Mouse (Mus musculus) limb, embryonic 11.5 days (tissue): Measurements from ENCODE around the gene Lhx5. TPM values are rescaled to one million over a fixed set of nuclear protein-coding genes. Genes with fewer than 3 reads are reported as not detected.

Experiments
- ATAC-seq: fragments of 200-750 bp; cut with Nextera tagmentation; 2 replicates; pipeline ENCODE4 v1.8.0; 2017; ENCODE audit warnings: low read depth; ENCODE audit not compliant: insufficient number of reproducible peaks, low FRiP score, low TSS enrichment
- DNase-seq: peaks from one replicate; pipeline ENCODE4 v3.0.0-alpha.2; 2015; ENCODE audit warnings: low spot score
- H3K27ac ChIP-seq: fragments of 300-500 bp; sonication (generic); replicated peaks from 2 replicates; pipeline ENCODE4 v1.5.1; 2014; ENCODE audit warnings: low read depth, mild to moderate bottlenecking, low read length
- H3K27me3 ChIP-seq: fragments of 300-500 bp; sonication (generic); 2 replicates; pipeline ENCODE4 v1.6.1; 2014; ENCODE audit warnings: mild to moderate bottlenecking, low read length, mixed read lengths; ENCODE audit not compliant: control insufficient read depth, insufficient read depth
- H3K36me3 ChIP-seq: fragments of 300-500 bp; sonication (generic); 2 replicates; pipeline ENCODE4 v1.6.1; 2014; ENCODE audit warnings: mild to moderate bottlenecking, low read length, moderate library complexity, mixed read lengths; ENCODE audit not compliant: control insufficient read depth, insufficient read depth
- H3K4me1 ChIP-seq: fragments of 300-500 bp; sonication (generic); 2 replicates; pipeline ENCODE4 v1.6.1; 2014; ENCODE audit warnings: low read length, mixed read lengths; ENCODE audit not compliant: control insufficient read depth, insufficient read depth
- H3K4me2 ChIP-seq: fragments of 300-500 bp; sonication (generic); 2 replicates; pipeline ENCODE4 v1.6.1; 2014; ENCODE audit warnings: low read depth, mild to moderate bottlenecking, moderate library complexity; ENCODE audit not compliant: severe bottlenecking
- H3K4me3 ChIP-seq: fragments of 300-500 bp; sonication (generic); 2 replicates; pipeline ENCODE4 v1.5.1; 2014; ENCODE audit warnings: low read depth, low read length
- H3K9ac ChIP-seq: fragments of 300-500 bp; sonication (generic); 2 replicates; pipeline ENCODE4 v1.6.1; 2014; ENCODE audit warnings: mild to moderate bottlenecking, low read length
- H3K9me3 ChIP-seq: fragments of 300-500 bp; sonication (generic); 2 replicates; pipeline ENCODE4 v1.6.1; 2016; ENCODE audit warnings: low read length; ENCODE audit not compliant: control insufficient read depth
- WGBS: fragments of 180-500 bp; shearing (Covaris S2); extraction: QIAGEN DNeasy Blood & Tissue Kit; methylation state at CpG from one replicate; pipeline ENCODE4 v1.1.7; 2014; 5-methylcytosine and 5-hydroxymethylcytosine counted together
- polyA plus RNA-seq: library from polyadenylated mRNA; unstranded; fragments of >200 nt; fragmentation: Nextera tagmentation; extraction: Ambion mirVana; gene quantifications from 2 replicates; pipeline ENCODE4 v1.2.1, GENCODE M21; 2014

The Lhx5 gene
- polyA plus RNA-seq, 1 experiment from 2014 or later, result not detected

DNA sequence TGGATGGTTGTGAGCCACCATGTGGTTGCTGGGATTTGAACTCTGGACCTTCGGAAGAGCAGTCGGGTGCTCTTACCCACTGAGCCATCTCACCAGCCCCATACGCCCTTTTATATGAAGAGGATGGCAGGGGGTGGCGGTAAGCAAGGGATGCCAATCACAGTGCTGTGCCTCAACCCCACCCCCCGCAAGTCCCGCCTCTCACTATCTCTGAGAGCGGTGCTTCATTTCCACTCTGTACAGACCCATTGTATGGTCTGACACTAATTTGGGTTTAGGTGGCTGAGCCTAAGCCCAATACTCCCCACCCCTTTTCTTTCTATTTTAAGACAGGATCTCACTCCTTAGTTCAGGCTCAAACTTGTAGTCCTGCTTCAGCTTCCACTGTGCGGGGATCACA, 44.4 kb downstream of the Lhx5 start:
- no peak overlapping the region for H3K4me2 ChIP-seq
- H3K9me3 ChIP-seq, result no peaks in the 10 kb centered on the region
- 53% methylated on average over 8 of the region's 8 CpGs for WGBS
- no peaks in the 10 kb centered on the region for H3K27me3 ChIP-seq
- ATAC-seq, result no peak
- 0 out of 2 replicates have a peak, but pooled peaks cover 5% of the 10 kb centered on the region for H3K4me1 ChIP-seq
- H3K4me3 ChIP-seq, result no peak overlapping the region
- no peaks in the 10 kb centered on the region for H3K36me3 ChIP-seq
- no peak overlapping the region for H3K27ac ChIP-seq
- DNase-seq, result no peak
- H3K9ac ChIP-seq, result no peak overlapping the region; the same call in 1 of the 2 replicates

DNA sequence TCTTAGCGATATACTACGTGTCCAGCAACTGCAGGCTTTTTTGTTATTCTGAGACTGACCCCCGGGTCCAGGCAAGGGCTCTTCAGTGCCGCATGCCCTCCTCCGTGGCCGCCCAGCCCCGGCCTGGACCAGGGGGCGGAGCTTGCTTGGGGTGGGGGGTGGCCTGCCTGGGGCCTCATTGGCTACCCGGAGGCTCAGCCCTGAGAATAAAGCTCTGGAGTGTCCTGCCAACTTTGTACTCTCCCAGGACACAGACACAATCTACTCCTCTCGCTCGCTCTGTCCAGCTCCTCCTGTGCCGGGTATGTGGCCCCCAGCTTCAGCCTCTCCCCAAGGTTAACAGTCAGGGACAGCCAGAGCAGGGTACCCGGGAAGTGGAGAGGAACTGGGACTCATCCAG, 44.8 kb downstream of the Lhx5 start, which contains the start of gene Sds:
Sds (plus strand) TSS at position 231 of the 400 bp plus-strand sequence.
- H3K4me3 ChIP-seq, result no peak within 1 kb of the TSS
- no peak for ATAC-seq

DNA sequence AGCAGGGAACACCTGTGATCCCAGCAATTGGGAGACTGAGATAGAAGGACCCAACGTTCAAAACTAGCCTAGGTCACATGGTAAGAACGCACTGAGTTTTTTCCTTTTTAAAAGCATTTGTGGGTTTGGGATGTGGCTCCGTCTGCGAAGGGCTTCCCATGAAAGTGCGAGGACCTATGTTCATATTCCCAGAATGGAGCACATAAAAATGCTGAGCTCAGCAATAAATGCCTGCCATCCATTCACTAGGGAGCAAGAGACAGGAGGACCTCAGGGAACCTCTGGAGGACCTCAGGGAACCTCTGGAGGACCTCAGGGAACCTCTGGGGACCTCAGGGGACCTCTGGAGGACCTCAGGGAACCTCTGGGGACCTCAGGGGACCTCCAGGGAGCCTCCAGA, 46.5 kb downstream of the Lhx5 start:
- no peak overlapping the region for H3K4me2 ChIP-seq
- 96% methylated on average over 5 of the region's 5 CpGs for WGBS

More for the DNA sequence above, 44.8 kb downstream of the Lhx5 start, which contains the start of gene Sds:
- no peak within 1 kb of the TSS; the same call in 1 of the 2 replicates for H3K9ac ChIP-seq
- 0 out of 2 replicates have a peak, but pooled peaks cover 5% of the 10 kb centered on the region for H3K4me1 ChIP-seq
- 16% methylated on average over 13 of the region's 13 CpGs for WGBS
- H3K27ac ChIP-seq, result no peak within 1 kb of the TSS
- no peaks in the 10 kb centered on the region for H3K9me3 ChIP-seq
- DNase-seq, result no peak
- no peak within 1 kb of the TSS for H3K4me2 ChIP-seq
- H3K27me3 ChIP-seq, result no peaks in the 10 kb centered on the region
- no peaks in the 10 kb centered on the region for H3K36me3 ChIP-seq

DNA sequence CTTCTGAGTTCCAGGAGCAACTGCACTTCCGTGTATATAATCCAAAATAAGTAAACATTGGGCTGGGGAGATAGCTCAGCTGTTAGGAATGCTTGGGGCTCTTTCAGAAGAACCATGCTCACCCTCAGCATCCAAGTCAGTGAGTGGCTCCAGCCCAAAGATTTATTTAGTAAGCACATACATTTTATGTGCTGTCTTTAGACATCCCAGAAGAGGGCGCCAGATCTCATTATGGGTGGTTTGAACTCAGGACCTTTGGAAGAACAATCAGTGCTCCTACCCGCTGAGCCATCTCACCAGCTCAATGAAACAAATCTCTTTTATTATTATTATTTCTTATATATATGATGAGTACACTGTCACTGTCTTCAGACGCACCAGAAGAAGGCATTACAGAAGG, 48.0 kb downstream of the Lhx5 start:
- DNase-seq (no peak), ATAC-seq (no peak)
- H3K9ac ChIP-seq, result no peak overlapping the region
- no peak overlapping the region for H3K27ac ChIP-seq
- no peaks in the 10 kb centered on the region for H3K36me3 ChIP-seq
- H3K9me3 ChIP-seq, result no peaks in the 10 kb centered on the region
- 0 out of 2 replicates have a peak, but pooled peaks cover 3% of the 10 kb centered on the region for H3K4me1 ChIP-seq
- WGBS, result 72% methylated on average over 4 of the region's 4 CpGs
- H3K4me3 ChIP-seq, result no peak overlapping the region
- no peak overlapping the region for H3K4me2 ChIP-seq
- H3K27me3 ChIP-seq, result no peaks in the 10 kb centered on the region

More for the DNA sequence above, 46.5 kb downstream of the Lhx5 start:
- no peaks in the 10 kb centered on the region for H3K9me3 ChIP-seq
- no peaks in the 10 kb centered on the region for H3K27me3 ChIP-seq
- no peak overlapping the region for H3K9ac ChIP-seq
- H3K36me3 ChIP-seq, result no peaks in the 10 kb centered on the region
- DNase-seq, result no peak
- ATAC-seq, result no peak
- 0 out of 2 replicates have a peak, but pooled peaks cover 3% of the 10 kb centered on the region for H3K4me1 ChIP-seq
- no peak overlapping the region for H3K27ac ChIP-seq
- H3K4me3 ChIP-seq, result no peak overlapping the region

DNA sequence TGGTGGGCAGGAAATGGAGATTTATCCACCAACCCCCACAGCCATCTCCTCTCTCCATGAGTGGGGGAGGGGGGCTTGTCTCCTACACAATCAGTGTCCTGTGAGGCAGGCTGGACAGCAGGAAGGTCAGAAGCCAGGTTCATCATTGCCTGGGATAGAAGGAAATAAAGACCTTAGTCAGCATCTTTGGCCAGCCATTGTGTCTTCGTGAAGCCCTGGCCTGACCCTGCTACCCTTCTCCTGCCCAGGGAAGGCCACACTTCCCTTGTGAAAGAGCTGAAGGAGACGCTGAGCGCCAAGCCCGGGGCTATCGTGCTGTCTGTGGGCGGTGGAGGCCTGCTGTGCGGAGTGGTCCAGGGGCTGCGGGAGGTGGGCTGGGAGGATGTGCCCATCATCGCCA, 49.7 kb downstream of the Lhx5 start:
- ATAC-seq, result no peak

DNA sequence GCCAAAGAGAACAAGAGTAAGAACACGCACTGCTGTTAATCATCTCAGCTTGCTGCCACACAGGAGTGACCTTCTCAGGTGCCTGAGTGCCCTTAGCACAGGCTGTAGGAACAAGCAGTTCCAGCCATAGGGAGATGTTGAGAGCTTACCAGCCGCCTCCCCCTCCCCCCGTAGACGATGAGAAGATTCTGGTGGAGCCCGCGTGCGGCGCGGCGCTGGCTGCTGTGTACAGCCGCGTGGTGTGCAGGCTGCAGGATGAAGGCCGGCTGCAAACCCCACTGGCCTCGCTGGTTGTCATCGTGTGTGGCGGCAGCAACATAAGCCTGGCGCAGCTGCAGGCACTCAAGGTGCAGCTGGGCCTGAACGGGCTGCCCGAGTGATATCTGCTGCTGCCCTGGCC, 51.9 kb downstream of the Lhx5 start:
- DNase-seq (no peak), ATAC-seq (no peak)
- Histone ChIP-seq H3K9me3 (no peaks in the 10 kb centered on the region), H3K27ac (no peak overlapping the region), H3K4me1 (no peaks in the 10 kb centered on the region), H3K36me3 (peaks cover 6% of the 10 kb centered on the region; the same call in 1 of the 2 replicates), H3K4me2 (no peak overlapping the region), H3K27me3 (no peaks in the 10 kb centered on the region), H3K9ac (no peak overlapping the region), H3K4me3 (no peak overlapping the region)
- 87% methylated on average over 19 of the region's 19 CpGs for WGBS

More for the DNA sequence above, 49.7 kb downstream of the Lhx5 start:
- H3K4me2 ChIP-seq, result no peak overlapping the region
- no peaks in the 10 kb centered on the region for H3K27me3 ChIP-seq
- H3K4me3 ChIP-seq, result no peak overlapping the region
- H3K9ac ChIP-seq, result no peak overlapping the region
- 0 out of 2 replicates have a peak, but pooled peaks cover 2% of the 10 kb centered on the region for H3K36me3 ChIP-seq
- DNase-seq, result no peak
- 0 out of 2 replicates have a peak, but pooled peaks cover 3% of the 10 kb centered on the region for H3K4me1 ChIP-seq
- no peak overlapping the region for H3K27ac ChIP-seq
- 71% methylated on average over 9 of the region's 9 CpGs for WGBS
- H3K9me3 ChIP-seq, result no peaks in the 10 kb centered on the region

DNA sequence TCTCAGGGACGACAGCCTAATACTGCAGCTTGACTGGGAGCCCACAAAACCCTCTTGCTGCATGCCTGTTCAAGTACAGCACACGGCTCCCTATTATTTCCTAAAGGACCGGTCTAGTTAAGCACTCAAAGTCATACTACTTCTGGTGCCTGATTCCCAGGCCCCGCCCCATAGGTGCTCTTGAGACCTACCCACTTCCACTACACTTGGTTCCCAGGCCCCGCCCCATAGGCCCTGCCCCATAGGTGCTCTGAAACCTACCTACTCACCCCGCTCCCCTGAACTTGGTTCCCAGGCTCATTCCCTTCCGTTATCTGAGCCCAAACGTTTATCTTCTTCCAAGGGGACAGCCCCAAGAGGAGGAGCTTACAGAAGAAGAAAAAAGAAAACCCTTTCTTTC, 56.3 kb downstream of the Lhx5 start:
- Histone ChIP-seq H3K9me3 (no peaks in the 10 kb centered on the region), H3K4me1 (no peaks in the 10 kb centered on the region), H3K27me3 (no peaks in the 10 kb centered on the region), H3K9ac (no peak overlapping the region), H3K4me3 (no peak overlapping the region), H3K27ac (no peak overlapping the region), H3K4me2 (no peak overlapping the region), H3K36me3 (peaks cover 8% of the 10 kb centered on the region; the same call in 1 of the 2 replicates)
- WGBS, result 85% methylated on average over 8 of the region's 8 CpGs
- no peak for ATAC-seq
- no peak for DNase-seq

DNA sequence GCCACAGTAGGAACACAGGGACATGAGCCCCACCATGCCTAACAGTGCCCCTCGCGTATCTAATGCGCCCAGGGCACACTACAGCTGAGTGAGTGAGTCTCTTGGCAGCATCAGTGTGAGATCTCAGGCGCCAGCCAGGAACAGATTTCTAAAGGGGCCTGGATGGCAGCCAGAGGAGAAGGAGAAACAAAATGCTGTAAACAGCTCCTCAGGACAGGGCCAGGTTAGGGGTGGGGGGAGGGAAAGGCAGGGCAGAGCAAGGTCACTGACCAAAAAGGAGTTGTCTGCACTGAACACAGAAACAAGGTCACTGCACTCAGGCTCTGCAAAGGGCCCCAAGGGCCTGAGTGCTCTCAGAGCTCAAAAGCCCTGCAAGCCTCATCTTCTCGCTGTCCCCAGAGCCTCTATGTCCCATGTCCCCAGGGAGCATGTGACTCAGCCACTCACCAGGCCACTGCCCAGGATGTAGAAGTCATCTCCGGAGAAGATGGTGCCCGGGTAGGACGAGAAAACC, 59.2 kb downstream of the Lhx5 start:
- no peak overlapping the region for H3K4me2 ChIP-seq
- no peaks in the 10 kb centered on the region for H3K4me1 ChIP-seq
- no peaks in the 10 kb centered on the region for H3K9me3 ChIP-seq
- H3K4me3 ChIP-seq, result no peak overlapping the region
- ATAC-seq (no peak), DNase-seq (no peak)
- no peaks in the 10 kb centered on the region for H3K27me3 ChIP-seq
- WGBS, result 88% methylated on average over 8 of the region's 8 CpGs
- no peak overlapping the region for H3K9ac ChIP-seq
- H3K36me3 ChIP-seq, result peaks cover 9% of the 10 kb centered on the region; the same call in 1 of the 2 replicates
- H3K27ac ChIP-seq, result no peak overlapping the region
